Mouse (Mus musculus) small intestine, adult 2 months (tissue): ENCODE measurements around the gene Fam185a.

Experiments used
- CTCF ChIP-seq: fragments of 200-500 bp; IDR thresholded peaks from 2 replicates; pipeline ENCODE4 v1.5.1; 2012; ENCODE audit warnings: low read depth, mild to moderate bottlenecking, control low read depth, inconsistent platforms, low read length, moderate library complexity, mixed read lengths; ENCODE audit not compliant: insufficient replicate concordance, insufficient read length; ENCODE audit errors: extremely low read depth
- POLR2A ChIP-seq: fragments of 200-500 bp; IDR thresholded peaks from 2 replicates; pipeline ENCODE4 v1.6.1; 2012; ENCODE audit warnings: low read depth, mild to moderate bottlenecking, control low read depth, inconsistent platforms, low read length, moderate library complexity

DNA sequence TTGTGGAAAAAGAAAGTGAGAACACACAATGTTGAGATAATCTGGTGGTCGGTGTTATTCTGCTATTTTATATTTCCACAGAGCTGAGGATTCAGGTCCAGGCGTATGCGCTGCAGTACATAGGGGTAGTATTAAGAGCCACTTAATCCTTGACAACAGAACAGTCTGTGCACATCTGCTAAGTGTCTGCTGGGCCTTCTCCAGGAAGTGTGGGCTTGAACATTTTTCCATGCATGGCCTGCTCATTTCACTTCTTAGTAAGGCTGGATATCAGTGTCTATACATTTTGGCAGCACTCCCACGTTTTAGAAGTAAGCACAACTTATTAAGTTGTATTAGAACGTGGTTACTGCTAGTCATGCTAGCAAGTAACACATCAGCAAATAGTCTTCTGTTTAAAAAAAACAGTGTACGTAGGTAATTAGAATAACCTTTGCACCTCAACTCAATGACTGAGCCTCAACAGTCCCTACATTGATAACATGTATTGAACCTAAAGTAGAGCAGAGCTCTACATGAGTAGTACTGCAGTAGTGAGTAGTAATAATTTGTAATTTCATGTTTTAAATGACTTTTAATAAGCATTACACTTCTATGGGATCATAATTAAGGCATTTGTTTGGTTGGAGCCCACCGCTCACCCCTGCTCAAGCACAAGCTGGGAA lies 14.8 kb downstream of the Fam185a start:
- TF ChIP-seq CTCF: no peak
- no peak for TF ChIP-seq POLR2A
